Mouse (Mus musculus) stomach, postnatal 0 days (tissue): ENCODE data around the gene Stk10.

Experiments used
- CTCF ChIP-seq: IDR thresholded peaks from 2 replicates; pipeline ENCODE4 v1.5.1; 2016; ENCODE audit warnings: antibody characterized with exemption, low read depth, mild to moderate bottlenecking, moderate library complexity
- EP300 ChIP-seq: optimal IDR thresholded peaks from 2 replicates; pipeline ENCODE3; 2016; ENCODE audit warnings: antibody characterized with exemption

DNA sequence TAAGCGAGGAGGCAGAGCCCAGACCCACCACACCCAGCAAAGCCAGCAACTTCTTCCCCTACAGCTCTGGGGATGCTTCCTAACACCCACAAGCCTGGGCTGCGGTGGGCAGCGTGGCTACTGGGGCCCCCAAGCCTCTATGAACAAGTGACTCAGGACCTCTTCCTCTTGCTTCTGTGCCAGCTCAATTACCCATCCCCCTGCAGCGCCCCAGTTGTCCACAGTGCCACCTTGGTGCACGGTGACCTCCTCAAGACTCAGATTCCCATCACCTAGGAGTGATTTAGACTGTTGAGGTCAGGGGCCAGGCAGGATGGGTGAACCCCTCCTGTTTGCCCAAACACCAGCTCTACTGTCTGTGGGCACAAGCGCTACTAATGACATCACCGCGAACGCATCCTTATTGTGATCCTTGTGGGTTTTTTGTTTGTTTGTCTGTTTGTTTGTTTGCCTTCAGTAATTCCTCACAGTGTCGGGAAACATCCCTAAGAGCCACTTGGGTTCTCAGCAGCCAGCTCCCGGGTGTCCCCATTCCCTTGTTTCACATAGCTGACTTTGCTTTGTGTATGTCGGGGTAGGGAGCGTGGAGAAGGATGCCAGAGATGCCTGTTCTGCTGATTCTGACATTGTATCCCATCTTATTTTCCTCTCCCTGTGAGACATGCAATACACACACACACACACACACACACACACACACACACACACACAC is 89.5 kb downstream of the Stk10 start:
- TF ChIP-seq CTCF: no peak
- no peak for TF ChIP-seq EP300
